Mouse (Mus musculus) kidney, postnatal 4 days (tissue): ENCODE measurements around the gene Sh3pxd2a.

Experiments used
- DNase-seq, 2 experiments: peaks; one replicate each; pipeline ENCODE4 v3.0.0; 2021; ENCODE audit warnings: mixed read lengths in 2 of 2

Sh3pxd2a gene

DNA sequence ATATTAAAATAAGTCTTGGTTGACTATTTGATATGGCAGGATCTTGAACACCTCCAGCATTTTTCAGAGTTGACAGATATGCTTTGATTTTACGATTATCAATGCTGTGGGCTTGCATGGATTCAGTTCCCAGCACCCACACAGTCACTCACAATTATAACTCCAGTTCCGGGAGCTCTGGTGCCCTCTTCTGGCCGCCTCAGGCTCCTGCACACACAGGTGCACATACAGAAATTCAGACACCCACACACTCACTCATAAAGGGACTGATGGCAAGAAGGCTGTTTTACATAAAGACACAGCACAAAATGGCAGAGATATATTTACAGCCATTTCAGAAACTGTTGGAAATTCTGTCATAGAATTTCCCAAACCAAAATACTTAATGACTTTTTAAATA is 25.0 kb upstream of the Sh3pxd2a start:
- no peak for DNase-seq

- DNase-seq, result peak; percentile 62 to 68
These were observed 24.0 kb upstream of the Sh3pxd2a start for GRCm38 (mm10) chr19:47488250-47488649.

DNA sequence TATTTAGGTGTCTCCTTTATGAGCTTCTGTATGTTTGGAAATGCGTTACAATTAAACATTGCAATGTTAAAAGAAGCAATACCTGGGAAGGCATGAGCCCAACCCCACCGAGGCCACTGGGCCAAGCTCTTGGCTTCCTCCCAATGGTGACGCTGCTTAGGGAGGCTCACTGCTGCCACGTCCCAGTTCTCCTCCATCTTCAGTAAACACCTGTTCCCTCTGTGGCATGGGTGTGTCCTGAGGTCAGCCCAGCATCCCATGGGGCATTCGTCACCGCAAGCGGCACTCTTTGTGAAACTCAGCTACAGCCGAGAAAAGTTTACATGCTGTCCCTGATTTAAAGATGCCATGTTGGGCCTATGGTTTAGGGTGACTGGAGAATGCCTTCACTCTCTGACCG is 23.4 kb upstream of the Sh3pxd2a start:
- no peak for DNase-seq

DNA sequence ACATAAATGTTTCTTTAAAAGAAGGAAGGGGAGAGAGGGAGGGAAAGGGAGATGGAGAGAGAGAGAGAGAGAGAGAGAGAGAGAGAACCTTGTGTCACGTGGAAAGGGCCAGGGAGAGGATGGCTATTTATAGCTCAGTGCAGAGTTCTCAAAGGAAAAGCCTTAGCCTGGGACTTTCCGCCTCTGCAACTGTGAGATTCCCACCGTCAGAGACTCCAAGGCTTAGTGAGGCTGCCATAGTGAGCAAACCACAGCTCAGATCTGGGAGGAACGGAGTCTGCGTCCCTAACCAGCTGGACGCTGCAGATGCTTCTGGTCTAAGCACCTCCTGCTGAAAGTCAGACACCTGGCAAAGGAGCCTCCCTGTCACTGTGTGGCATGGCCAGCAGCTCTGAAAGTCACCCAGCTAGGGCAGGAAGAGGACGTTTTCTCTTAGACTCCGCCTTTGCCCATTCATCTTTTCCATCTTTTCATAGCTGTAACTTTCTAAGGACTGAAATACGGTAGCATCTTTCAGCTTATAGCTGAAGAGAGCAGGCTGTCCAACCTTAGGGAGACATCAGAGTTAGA is 21.9 kb upstream of the Sh3pxd2a start:
- no peak for DNase-seq

DNA sequence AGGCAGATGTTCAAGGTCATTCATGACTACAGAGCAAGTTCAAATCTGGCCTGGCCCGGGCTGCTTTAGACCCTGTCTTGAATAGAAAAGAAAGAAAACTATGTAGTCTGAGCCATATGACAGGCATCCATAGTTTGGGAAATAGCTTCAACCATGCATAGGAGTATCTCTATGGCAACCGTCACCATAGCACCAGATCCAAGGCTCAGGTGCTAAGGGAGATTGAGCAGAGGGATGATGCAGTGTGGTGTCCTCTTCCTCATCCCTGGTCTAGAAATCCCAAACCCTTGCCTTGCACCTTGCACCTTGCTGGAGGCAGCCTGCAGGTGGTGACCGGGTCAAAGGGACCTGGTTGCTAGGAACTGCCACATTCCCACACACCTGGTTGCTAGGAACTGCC is 19.9 kb upstream of the Sh3pxd2a start:
- no peak for DNase-seq

- DNase-seq, result no peak
These were observed 19.1 kb upstream of the Sh3pxd2a start for GRCm38 (mm10) chr19:47483346-47483745.

GRCm38 (mm10) chr19:47473453-47473852 is 9.3 kb upstream of the Sh3pxd2a start:
- DNase-seq, result no peak

DNA sequence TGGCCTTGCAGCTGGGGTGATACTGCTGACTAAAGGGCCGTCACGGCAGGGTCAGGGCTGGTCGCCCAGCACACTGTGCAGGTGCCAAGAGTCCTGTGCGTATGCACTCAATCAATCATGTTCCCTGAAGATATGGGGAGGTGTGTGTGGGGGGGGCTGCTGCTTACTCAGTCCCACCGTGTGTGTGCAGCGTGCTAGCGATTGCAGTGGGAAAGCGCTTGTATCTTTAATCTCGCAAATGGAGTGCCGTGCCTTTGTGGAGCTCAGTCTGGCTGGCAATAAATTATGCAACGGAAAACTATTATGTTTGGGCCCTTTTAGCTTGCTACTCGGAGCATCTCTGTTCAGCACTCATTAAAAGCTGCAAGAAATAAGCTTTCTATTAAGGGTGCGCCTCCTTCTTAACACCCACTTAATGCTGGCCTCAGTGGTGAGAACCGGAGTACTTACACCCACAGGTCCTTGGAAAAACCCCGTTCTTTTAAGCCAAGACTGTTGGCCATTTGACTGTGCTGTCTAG is 8.7 kb upstream of the Sh3pxd2a start:
- peak in 1 of 2 experiments; percentile 31 for DNase-seq

DNA sequence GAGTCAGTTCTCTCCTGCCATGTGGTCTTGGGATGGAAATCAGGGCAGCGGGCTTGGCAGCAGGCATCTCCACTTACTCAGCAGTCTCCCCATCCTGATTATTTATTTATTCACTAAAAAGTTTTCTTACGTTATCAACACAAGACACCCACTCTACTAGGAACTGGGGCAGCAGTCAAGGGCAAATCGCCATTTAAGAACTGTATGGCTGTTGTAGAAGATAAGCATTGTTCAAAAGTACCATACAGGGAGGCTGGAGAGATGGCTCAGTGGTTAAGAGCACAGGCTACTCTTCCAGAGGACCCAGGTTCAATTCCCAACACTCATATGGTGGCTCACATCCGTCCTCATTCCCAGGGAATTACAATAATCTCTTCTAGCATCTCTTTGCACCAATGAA is 7.6 kb upstream of the Sh3pxd2a start:
- DNase-seq, result no peak

- no peak for DNase-seq
These were observed 4.5 kb upstream of the Sh3pxd2a start for GRCm38 (mm10) chr19:47468750-47469149.

- DNase-seq, result no peak
These were observed 2.6 kb upstream of the Sh3pxd2a start for GRCm38 (mm10) chr19:47466775-47467174.

DNA sequence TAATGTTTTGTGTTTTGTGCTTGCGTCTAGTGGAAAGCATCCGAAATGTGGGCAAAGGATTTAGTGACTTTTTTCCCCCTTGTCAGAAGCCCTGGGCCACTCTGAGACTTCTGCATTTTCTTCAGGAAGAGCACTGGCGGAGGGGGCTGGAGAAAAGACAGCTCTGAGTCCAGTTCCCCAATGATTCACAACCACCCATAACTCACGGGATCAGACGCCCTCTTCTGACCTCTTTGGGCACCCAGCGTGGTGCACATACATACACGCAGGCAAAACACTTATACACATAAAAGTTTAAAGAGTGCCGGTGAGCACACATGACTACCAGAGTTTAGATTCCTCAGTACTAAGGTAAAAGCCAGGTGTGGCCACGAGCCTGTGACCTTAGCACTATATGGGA is 1.3 kb upstream of the Sh3pxd2a start:
- DNase-seq, result no peak

- peak; percentile 85 to 89 for DNase-seq
These were observed 431 bp downstream of the Sh3pxd2a start for GRCm38 (mm10) chr19:47463636-47464303.

DNA sequence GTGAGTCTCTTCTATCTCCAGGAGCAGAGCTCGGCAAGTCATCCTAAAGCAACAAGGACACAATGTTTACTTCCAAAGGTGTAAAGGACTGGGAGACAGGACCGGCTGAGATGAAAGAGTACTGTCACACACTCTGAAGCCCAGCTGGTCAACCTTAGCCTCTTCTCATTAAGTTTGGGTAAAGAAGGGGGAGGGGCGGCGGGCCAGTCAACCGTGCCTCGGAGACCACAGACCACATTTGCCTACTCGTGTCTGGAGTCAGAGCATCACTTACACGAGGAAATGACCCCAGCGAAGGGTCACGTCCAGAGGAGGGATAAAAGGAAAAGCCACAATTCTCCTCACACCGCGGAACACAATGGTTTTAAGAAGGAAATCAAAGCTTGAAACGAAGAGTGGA is 995 bp downstream of the Sh3pxd2a start:
- peak; percentile 46 to 61 for DNase-seq

DNA sequence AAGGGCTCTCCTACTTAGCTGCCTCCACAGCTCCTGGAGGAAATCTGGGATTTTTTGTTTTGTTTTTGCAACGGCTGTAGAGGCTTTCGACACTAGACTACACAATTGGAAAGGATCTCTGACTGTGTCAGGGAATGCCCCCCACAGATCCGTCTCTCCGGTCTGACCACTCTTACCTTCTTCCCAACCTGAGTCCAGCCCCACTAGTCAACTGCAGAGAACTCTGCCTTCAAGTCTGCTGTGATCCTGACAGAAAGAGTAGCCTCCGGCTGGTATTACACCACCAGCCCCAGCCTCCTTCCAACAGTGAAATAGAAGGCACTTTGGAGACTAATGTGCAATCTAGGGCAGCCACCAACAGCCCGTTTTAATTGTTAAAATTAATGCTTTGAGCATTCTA is 1.5 kb downstream of the Sh3pxd2a start:
- no peak for DNase-seq

DNA sequence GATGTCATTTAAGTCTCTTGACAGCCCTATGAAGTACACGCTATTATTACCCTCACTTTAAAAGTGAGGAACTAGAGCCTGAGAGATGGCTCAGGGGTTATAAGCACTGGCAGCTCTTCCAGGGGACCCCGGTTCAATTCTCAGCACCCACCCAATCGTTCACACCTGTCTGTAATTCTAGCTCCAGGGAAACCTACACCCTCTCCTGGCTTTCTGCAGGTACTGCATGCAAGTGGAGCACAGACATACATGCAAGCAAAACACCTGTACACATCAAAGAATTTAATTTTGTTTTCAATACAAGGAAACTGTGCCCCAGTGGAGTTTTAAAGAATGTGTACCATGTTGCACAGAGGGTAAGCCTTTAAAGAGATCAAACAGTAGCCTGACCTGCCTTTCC is 2.4 kb downstream of the Sh3pxd2a start:
- DNase-seq, result no peak

- DNase-seq, result no peak
These were observed 2.8 kb downstream of the Sh3pxd2a start for GRCm38 (mm10) chr19:47461386-47461785.

- no peak for DNase-seq
These were observed 3.9 kb downstream of the Sh3pxd2a start for GRCm38 (mm10) chr19:47460120-47460960.

- DNase-seq, result no peak
These were observed 5.0 kb downstream of the Sh3pxd2a start for GRCm38 (mm10) chr19:47459214-47459613.

DNA sequence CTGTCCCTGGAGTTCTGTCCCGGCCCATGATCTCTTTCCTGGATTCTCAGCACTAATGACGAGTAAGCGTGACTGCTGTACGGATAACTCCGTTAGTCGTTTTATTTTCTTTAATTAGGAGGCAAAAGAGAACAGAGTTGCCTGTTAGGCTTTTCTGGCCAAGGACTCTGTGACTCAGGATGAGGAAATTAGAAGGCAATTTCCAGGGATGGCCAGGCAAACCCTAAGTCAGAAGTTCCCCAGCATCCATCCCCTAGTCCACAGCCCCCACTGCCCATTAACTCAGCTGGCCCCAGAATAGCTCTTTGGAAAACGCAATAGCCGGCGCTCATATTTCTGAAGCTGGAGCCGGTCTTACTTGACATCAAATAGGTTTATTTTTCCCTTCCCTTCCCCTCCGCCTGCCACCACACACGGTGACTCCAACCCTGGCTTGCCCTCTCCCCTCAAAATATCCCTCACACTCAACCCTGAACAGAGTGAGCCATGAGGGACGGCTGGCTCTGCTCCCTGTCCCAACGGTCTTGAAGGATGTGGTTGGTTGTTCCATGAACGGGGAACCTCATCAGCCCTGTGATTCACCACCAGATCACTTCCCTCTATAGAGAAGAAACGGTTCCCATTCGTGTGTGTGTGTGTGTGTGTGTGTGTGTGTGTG is 5.6 kb downstream of the Sh3pxd2a start:
- DNase-seq, result no peak

- DNase-seq, result peak in 1 of 2 experiments; percentile 19
These were observed 6.3 kb downstream of the Sh3pxd2a start for GRCm38 (mm10) chr19:47457711-47458503.

DNA sequence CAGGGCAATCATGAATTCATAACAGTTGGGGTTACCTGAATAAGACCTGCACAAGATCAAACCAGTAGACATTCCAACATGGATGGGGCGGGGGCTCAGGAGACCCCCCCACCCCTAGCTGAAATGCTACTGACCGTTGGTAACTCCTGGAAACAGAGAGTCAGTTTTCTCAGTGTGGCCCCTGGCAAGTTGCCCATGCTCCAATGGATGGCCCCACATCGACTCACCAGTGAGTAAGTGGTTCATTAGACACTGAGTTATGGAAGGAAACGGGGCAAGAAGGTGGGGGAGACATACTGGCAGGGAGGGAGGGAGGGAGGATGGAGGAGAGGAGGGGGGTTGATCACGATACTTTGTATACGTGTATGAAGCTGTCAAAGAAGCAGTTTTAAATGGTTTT is 8.2 kb downstream of the Sh3pxd2a start:
- no peak for DNase-seq
